Mouse (Mus musculus): ENCODE data around the gene Hist1h3e.
"Not testable (repeated sequence)": the region's sequence is repeated elsewhere in the genome, so short reads cannot be mapped to it uniquely, and the experiment has no call there.

The Hist1h3e gene

DNA sequence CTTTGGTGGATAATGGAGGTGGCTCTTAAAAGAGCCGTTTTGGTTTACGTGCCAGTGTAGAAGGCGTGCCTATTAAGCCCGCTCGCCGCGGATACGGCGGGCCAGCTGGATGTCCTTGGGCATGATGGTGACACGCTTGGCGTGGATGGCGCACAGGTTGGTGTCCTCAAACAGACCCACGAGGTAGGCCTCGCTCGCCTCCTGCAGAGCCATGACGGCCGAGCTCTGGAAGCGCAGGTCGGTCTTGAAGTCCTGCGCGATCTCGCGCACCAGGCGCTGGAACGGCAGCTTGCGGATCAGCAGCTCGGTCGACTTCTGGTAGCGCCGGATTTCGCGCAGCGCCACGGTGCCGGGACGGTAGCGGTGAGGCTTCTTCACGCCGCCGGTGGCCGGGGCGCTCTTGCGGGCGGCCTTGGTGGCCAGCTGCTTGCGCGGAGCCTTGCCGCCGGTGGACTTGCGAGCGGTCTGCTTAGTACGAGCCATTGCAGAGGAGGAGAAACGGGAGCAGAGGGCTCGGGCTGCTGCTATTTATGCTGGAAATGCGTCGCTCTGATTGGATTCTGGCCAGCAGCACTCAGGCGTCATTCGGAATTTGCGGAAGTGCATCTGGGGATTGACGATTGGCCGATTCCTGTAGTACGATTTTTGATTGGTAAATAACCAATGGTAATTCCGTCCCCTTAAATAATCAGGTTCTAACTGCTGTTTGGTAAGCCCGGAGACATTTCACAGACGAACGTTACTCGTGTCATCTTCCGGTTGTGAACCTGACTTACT, at the start of gene Hist1h3e:
Gene Hist1h3e (minus strand): TSS at position 487 of the 777 bp plus-strand sequence.
- DNase-seq (ENCODE audit: low spot score): peak; percentile 98

DNA sequence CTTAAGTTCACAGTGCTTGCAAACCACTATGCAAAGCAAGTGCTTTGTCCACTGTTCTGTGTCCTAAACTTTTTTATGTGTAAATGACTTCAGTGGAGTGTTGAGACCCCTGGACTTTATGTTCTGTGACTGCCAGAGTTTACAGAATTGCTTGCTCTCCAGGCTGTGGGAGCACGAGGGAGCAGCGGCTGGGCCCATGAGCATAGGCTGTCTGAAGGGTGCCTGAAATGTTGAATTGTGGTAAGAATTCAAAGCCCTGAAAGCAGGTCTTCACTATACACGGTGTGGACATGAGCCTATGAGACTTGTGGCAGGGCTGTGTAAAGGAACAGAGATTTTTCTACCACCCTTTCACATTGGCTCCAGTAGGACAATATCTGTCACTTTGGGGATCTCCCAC, 49.5 kb upstream of the Hist1h3e start:
- no peak for DNase-seq (ENCODE audit: low spot score)

DNA sequence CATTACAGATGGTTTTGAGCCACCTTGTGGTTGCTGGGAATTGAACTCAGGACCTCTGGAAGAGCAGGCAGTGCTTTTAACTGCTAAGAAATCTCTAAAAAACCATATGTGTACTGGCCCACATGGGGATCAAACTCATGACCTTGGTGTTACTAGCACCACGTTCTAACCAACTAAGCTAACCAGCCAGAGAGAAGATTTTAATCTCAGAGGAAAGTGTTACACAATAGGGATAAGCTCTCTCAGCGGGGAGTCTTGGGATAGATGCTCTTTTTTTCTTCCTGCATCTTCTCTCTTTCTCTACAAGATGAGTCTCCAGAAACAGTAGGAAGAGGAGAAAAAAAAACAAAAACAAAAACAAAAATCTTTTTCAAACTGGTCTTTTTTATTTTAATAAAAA, 48.2 kb upstream of the Hist1h3e start:
- no peak for DNase-seq (ENCODE audit: low spot score)

DNA sequence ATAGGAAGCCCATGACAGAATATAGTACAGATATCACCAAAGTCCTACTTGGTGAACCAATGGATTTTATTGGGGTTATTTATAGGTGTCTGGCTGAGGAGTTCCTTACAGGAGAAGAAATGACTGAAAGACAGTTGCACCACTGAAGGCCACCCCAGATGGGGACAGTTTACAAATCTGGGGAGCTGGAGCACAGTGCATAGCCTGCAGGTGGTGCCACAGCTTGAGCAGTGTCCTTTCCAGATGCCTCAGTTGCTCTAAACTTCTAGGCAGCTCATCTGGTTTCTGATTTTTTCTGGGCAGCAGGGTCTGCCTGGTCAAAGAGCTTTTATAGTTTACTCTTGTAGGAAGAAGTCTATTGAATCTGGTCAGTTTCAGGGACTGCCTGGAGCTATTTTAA, 47.7 kb upstream of the Hist1h3e start:
- DNase-seq (ENCODE audit: low spot score): no peak

DNA sequence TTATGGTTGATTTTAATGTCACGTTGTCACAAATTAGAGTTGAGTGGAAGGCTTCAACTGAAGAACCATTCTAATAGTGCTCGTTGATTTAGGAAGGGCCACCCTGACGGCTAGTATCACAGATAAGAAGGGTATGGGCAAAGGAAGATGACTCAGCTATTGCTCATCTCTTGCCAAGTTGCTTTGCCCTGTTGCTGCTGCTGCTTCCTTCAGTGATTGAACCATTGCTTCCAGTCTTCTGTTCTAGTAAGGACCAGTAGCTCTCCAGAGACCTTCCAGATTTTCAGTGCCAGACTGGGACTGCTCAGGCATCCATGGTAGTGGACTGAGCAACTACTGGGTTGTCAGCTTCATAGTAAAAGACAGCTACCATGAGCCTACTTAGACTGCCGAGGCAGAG, 47.0 kb upstream of the Hist1h3e start:
- DNase-seq (ENCODE audit: low spot score): no peak

DNA sequence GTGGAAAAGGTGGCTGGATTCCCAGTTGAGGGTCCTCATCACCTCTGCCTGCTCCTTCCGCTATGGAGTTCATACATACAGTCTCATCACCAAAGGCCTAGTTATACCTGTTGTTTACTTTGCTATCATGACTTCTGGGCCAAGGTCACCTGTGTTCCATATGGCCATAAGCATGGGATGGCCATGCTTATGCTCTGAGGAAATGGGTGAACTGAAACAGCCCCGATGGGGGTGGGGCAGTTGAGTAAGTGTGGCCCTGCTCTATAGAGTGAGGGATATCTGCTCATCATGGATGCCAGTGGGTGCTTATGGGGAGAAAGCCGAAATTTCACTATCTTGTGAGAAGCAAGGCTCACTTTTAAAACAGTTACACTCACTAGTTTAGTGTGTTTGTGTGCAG, 42.9 kb upstream of the Hist1h3e start:
- DNase-seq (ENCODE audit: low spot score): no peak

DNA sequence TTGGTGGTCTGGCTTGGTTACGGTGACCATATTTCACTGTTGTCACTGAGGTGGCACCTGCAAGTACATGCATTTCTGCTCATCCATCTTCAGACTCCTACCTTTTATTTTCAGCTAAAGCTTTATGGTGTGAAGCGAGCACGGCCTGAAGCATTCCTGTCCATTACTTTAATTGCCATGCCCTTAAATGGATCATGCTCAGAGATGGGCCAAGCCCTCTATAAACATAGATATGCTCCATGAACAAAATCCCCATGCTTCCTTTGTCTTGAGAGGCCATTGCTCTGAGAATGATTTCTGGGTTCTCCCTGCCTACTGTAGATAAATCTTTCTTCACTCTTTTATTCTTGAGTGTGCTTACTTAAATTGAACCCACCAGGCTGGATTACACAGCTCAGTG, 42.3 kb upstream of the Hist1h3e start:
- DNase-seq (ENCODE audit: low spot score): no peak

DNA sequence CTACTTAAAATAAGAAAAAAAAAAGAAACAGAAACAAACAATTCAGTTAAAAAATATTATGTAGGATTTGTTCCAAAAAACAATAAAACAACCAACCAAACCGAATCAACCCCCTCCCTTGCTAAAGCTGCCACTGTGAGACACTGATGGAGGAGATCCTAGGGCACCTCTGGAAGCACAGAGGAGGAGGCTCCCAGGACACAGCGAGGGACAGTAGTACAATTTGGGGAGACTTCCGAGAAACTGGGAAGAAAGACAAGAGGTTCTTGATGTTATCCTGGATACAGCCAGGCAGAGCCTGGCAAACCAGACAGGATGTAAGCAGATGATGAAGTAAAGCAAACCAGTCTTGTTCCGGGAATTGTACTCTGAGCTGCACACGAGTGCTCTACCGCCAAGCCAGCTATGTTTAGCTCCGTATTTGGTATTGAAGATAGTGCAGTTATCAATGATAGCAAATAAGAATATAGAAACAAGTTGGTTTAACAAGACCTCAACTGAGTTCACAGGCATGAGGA, 41.1 kb upstream of the Hist1h3e start:
- DNase-seq (ENCODE audit: low spot score): no peak

DNA sequence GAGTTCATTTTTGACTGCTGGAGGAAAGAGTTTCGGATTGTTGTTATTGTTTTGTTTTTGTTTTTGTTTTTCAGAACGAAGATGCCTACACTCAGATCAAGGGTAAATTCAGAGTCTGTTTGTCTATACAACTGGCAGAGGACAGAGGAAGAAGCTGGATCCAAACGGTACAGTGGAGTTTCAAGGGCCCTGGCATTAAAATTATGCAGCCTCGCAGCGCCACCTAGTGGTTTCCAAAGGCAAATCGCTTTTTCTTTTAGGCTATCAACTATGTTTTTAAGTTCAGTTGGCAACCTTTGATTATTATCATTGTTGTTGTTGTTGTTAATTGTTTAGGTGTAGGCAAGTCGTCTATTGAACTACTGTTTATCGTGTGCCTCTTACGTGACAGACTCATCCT, 35.8 kb upstream of the Hist1h3e start:
- DNase-seq (ENCODE audit: low spot score): peak; percentile 79

DNA sequence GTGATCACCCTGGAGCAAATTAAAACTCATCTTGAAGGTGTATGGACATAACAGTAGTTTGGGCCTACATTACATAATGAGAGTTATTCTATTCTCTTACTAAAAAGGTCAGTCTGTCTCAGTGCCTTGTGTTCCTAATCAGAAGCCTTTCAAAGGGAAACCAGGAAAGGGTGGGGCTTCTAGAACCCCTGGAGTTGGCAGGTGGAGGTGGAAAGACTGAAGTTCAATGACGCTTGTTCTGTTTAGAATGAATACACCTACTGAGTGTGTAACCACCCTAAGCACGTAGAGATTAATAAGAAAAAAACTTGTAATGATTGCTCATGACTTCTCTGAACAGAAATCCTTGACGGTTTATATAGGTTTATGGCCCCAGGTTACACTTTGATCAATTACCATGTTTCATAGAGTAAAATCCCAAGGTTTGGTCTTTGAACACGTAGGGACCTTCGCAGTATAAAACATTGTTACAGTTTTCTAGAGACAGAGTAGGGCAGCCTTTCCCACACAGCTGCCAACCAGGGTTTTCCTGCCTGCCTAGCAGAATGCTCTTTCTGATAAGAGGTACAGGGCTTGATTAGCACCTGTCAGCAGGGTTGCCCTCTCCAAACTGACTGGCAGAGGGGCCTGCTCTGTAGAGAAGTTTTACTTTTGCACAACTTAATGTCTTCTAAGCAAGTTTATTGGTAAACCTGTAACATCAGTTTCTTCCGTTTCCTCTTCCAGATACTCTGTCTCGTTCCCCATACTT, 33.6 kb upstream of the Hist1h3e start:
- DNase-seq (ENCODE audit: low spot score): no peak

DNA sequence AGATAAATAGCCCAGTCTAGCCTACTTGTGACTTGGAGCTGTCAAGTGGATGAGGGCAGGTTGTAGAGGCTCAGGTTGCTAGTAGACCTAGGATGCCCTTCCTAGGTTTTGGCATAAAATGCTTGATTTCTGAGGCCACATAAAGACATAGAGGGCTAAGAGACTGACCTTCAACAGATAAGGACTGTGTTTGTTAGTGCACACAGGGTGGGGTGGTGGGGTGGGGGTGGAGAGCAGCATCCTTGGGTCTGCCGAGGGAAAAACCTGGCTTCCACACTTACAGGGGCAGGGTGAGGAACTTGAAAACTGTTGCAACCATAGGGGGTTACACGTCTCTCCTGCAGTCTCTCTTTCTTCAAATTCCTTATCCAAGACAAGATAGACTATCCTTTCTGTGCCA, 33.0 kb upstream of the Hist1h3e start:
- DNase-seq (ENCODE audit: low spot score): no peak

DNA sequence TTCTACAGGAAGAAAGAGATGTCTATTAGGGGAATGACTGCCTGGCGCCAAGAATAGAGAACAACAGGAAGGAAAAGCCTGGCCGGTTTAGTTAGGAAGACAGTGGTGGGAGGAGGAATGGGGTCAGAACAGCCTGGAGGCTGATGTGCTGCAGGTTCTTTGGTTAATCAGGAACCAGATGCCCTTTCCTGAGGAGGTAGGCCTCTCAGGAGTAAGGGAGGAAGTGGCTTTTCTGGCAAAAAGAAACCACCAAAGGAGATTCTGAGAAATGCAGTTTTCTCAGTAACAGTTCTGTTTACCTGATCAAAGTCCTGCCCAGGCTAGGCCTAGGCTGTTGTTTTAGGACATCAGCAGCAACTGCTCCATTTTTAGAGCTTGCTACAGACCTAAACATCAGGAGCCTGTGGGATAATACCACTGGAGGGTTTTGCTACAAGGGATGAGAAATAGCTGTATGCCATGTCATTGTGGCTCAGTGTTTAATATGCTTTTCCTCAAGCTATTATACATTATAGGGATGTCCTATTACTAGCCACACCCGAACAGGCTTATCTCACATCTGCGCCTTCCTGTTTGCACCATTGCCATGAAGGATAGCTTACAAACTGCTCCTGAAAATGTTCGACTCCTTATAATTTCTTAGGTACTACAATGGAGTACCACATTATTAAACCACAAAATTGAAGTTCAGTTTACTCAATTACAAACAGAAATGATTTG, 31.0 kb upstream of the Hist1h3e start:
- no peak for DNase-seq (ENCODE audit: low spot score)

DNA sequence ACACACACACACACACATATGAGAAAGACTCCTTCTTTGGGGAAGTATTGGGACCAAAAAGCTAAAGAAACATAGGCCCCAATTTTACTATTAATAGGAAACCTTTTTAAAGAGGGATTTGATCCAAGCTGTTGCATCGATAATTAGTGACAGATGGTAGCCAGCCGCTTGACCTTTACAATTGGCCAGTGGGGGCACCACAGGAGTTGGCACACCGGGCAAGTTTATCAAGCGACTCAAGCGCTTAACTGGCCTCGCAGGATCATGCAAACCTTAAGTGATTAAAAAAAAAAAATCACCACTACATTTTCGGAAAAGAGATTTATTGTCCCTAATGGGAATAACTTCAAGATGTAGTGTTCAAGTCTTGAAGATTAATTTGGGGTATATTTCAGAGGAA, 30.4 kb upstream of the Hist1h3e start:
- DNase-seq (ENCODE audit: low spot score): no peak

DNA sequence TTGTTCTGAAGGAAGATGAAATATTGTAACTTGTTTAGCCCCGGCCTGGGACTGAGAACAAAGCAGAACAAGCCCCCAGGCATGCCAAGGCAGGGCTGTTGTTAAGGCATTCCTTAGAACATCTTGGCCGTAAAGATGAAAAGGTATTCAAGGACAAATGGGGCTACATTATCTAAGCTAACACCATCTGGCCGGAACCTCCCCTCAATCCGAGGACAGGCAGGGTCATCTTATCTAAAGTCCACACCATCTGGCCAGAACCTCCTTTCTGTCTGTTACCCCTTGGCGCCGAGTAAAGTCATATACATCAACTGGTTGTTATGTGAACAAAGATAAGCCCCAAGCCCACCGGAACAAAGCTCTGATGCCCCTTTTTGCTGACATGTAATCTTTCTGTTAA, 29.7 kb upstream of the Hist1h3e start:
- DNase-seq (ENCODE audit: low spot score): not testable (repeated sequence)

DNA sequence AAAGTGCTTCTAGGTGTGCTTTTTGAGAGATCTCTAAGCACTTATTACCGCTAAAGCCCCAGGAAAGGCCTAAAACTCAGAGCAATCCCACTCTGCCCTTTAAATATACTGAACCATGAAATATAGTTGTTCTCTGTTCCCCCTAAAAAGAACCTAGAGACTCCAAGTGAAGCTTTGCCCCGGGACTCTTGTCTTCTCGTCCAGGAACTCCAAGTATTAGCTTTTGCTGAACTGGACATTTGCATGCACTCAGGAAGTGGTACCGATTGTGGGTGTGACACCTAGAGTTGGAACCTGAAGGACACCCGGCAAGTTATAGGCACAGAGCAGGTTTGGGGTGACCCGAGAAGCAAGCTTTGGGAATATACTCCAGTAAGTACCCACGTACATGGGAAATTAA, 29.0 kb upstream of the Hist1h3e start:
- no peak for DNase-seq (ENCODE audit: low spot score)

DNA sequence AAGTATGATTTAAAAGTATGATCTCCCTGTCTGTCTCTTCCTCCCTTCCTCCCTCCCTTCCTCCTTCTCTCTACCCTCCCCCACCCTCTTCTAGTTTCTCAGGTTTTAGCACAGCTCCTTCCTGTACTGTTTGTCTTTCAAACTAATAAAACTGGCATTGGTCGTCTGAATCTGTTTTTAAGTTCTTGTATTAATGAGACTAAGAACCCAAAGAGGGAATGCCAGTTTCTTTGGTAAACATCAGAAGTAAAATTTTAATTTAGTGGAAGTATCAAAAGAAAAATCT, 24.7 kb upstream of the Hist1h3e start:
- DNase-seq (ENCODE audit: low spot score): no peak

DNA sequence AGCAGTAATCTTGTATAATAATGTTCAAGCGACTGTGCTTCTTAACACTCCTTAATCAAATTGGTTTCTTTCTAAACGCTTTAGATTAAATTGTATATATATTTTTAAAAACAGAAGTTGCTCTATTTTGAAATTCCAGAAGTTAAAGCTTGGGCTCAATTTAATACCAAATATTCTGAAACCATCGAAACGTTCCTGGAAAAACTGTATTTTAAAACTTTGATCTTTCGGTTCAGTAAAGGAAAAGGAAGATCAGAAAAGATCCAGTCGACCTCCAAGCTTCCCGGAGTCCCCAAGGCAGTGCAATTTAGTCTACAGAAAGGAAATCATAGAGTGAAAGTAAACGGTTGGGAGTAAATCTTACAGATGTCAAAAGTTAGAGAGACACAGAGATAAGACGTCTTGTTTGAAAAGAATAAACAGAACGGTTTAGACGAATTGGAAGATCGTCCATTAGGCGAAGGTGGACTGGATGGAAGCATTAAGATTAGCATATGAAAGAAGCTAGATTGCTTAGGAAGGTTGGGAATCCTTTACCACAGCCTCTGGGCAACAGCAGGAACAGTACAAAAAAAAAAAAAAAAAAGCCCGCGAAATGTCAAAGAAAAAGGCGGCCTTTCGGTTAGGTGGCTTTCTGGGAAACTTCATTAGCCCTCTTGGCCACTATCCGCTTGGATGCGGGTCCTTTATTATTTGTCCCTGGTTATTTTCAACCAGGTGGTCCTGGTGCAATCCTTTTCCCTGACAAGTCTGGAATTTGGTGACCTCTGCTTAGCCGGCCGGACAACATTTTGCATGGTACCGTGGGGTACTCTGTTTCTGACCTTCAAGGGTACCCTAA, 24.1 kb upstream of the Hist1h3e start:
- peak; percentile 45 for DNase-seq (ENCODE audit: low spot score)

DNA sequence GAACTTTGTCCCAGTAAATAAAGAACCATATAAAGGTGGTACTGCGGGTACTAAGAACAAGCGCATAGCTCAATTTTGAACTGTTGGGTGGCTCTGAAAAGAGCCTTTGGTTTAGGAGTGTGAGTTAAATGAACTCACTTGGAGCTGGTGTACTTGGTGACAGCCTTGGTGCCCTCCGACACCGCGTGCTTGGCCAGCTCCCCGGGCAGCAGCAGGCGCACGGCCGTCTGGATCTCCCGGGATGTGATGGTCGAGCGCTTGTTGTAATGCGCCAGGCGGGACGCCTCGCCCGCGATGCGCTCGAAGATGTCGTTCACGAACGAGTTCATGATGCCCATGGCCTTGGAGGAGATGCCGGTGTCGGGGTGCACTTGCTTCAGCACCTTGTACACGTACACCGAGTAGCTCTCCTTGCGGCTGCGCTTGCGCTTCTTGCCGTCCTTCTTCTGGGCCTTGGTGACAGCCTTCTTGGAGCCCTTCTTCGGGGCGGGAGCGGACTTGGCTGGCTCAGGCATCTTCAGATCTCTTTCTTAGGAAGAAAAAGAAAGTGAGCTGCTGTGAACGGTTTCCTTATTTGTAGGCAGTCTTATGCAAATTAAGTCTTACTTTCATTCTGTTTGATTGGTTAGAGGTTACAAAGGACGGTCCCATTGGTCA, 23.4 kb upstream of the Hist1h3e start:
- DNase-seq (ENCODE audit: low spot score): peak; percentile 89

DNA sequence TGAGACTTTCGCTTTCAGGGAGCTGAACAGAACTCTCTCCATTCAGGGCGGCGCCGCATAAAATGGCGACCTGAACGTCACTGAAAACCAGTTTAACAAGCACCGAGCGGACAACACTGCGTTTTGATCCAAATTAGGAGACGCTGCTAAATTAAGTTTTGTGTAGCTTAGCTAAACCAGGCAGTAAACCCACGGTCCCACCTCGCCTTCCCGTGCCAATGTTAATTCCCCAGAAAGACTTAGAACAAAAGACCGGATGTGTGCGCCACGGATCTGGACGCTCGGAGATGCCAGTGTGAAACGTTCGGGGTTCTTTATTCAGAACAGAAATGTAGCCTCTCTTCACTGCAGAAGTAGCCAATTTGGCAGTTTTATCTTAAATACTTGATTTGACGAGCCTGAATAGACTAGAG, 22.9 kb upstream of the Hist1h3e start:
- DNase-seq (ENCODE audit: low spot score): peak; percentile 89

DNA sequence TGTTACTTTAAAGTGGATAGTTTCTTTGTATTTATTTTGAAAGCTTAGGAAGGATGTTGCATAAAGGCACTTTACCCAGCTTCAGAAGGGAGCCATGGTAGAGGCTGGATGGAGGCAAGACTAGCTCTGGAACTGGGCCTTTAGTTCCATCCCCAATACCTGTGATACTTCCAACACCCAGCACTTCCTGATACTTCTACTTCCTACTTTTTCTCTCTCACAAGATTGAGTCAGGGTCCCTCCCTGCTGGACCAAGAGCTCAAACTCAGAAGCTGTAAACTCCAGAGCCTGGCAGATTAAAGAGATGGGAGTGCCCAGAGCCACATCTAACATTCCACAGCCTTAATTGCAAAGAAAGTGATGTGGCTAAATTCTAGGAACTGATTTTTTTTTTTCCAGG, 22.2 kb upstream of the Hist1h3e start:
- DNase-seq (ENCODE audit: low spot score): peak; percentile 50

DNA sequence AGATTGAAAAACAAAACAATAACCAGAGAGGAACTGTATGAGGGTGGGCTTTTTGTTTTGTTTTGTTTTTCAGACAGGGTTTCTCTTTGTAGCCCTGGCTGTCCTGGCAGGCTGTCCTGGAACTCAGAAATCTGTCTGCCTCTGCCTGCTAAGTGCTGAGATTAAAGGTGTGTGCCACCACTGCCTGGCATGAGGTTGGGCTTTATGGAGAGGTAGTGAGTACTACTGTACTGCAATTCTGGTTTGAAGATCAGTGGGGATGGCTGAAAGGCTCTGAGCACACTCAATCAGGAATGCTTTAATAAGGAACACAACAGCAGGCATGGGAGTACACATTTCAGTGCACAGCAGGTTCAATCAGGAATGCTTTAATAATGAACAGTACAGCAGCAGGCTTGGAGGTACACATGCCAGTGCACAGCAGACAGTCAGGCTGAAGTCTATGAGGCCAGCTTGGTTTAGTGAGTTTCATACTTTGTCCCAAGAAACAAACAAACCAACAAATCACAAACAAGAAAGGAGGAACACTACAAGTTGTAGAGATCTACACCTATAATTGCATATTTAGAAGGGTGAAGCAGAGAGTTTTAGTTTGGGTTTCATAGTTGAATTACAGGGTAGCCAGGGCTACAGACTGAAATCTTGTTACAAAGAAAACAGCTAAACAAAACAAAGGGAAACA, 21.4 kb upstream of the Hist1h3e start:
- DNase-seq (ENCODE audit: low spot score): peak; percentile 47
